Mouse (Mus musculus) embryonic facial prominence, embryonic 13.5 days (tissue): ENCODE results near the gene Ampd3. TPM values are rescaled to one million over a fixed set of nuclear protein-coding genes. Genes with fewer than 3 reads are reported as not detected.

Experiments used
- ATAC-seq: fragments of 200-750 bp; cut with Nextera tagmentation; 2 replicates; pipeline ENCODE4 v1.8.0; 2017; ENCODE audit warnings: low read depth; ENCODE audit not compliant: insufficient number of reproducible peaks, insufficient read depth, low FRiP score, low TSS enrichment
- H3K27ac ChIP-seq: fragments of 300-500 bp; sonication (generic); 2 replicates; pipeline ENCODE4 v1.5.1; 2015; ENCODE audit warnings: moderate library complexity, mild to moderate bottlenecking, inconsistent platforms
- H3K27me3 ChIP-seq: fragments of 300-500 bp; sonication (generic); 2 replicates; pipeline ENCODE4 v1.6.1; 2015; ENCODE audit warnings: mild to moderate bottlenecking, inconsistent platforms
- H3K36me3 ChIP-seq: fragments of 300-500 bp; sonication (generic); 2 replicates; pipeline ENCODE4 v1.6.1; 2015; ENCODE audit warnings: mild to moderate bottlenecking, inconsistent platforms
- H3K4me1 ChIP-seq: fragments of 300-500 bp; sonication (generic); 2 replicates; pipeline ENCODE4 v1.6.1; 2015; ENCODE audit warnings: inconsistent platforms
- H3K4me2 ChIP-seq: fragments of 300-500 bp; sonication (generic); 2 replicates; pipeline ENCODE4 v1.6.1; 2015; ENCODE audit warnings: moderate library complexity, mild to moderate bottlenecking, inconsistent platforms
- H3K4me3 ChIP-seq: fragments of 300-500 bp; sonication (generic); 2 replicates; pipeline ENCODE4 v1.5.1; 2015; ENCODE audit warnings: mild to moderate bottlenecking, inconsistent platforms
- H3K9ac ChIP-seq: fragments of 300-500 bp; sonication (generic); 2 replicates; pipeline ENCODE4 v1.6.1; 2015; ENCODE audit warnings: mild to moderate bottlenecking, inconsistent platforms
- H3K9me3 ChIP-seq: fragments of 300-500 bp; sonication (generic); 2 replicates; pipeline ENCODE4 v1.6.1; 2016; ENCODE audit warnings: inconsistent platforms
- WGBS: fragments of 180-500 bp; shearing (Covaris S2); methylation state at CpG from one replicate; pipeline ENCODE4 v1.1.7; 2015; ENCODE audit warnings: mixed read lengths; 5-methylcytosine and 5-hydroxymethylcytosine counted together
- polyA plus RNA-seq: library from polyadenylated mRNA; unstranded; fragments of >200 nt; fragmentation: Nextera tagmentation; extraction: Ambion mirVana; gene quantifications from 2 replicates; pipeline ENCODE4 v1.2.1, GENCODE M21; 2015

The Ampd3 gene
- polyA plus RNA-seq, 1 experiment from 2014 or later, result 3.5 TPM

GRCm38 (mm10) chr7:110821653-110822052 is 53.6 kb downstream of the Ampd3 start:
- Histone ChIP-seq H3K4me1 (peaks cover 28% of the 10 kb centered on the region), H3K4me3 (no peak overlapping the region), H3K36me3 (peaks cover 19% of the 10 kb centered on the region; the same call in 1 of the 2 replicates), H3K4me2 (no peak overlapping the region), H3K9me3 (no peaks in the 10 kb centered on the region), H3K9ac (no peak overlapping the region), H3K27me3 (no peaks in the 10 kb centered on the region), H3K27ac (0 out of 2 replicates have a peak overlapping the region, but pooled peaks have one; percentile 9)
- WGBS, result 37% methylated on average over 3 of the region's 3 CpGs
- no peak for ATAC-seq

GRCm38 (mm10) chr7:110822055-110822454 is 54.0 kb downstream of the Ampd3 start:
- Histone ChIP-seq H3K9me3 (no peaks in the 10 kb centered on the region), H3K4me1 (peaks cover 28% of the 10 kb centered on the region), H3K36me3 (peaks cover 19% of the 10 kb centered on the region; the same call in 1 of the 2 replicates), H3K4me2 (no peak overlapping the region), H3K9ac (no peak overlapping the region), H3K4me3 (no peak overlapping the region), H3K27ac (peak overlapping the region; percentile 9; the same call in 1 of the 2 replicates), H3K27me3 (no peaks in the 10 kb centered on the region)
- ATAC-seq, result no peak
- WGBS, result 41% methylated on average over 4 of the region's 4 CpGs

GRCm38 (mm10) chr7:110823076-110823475 is 55.1 kb downstream of the Ampd3 start:
- WGBS, result 79% methylated on average over 8 of the region's 8 CpGs

DNA sequence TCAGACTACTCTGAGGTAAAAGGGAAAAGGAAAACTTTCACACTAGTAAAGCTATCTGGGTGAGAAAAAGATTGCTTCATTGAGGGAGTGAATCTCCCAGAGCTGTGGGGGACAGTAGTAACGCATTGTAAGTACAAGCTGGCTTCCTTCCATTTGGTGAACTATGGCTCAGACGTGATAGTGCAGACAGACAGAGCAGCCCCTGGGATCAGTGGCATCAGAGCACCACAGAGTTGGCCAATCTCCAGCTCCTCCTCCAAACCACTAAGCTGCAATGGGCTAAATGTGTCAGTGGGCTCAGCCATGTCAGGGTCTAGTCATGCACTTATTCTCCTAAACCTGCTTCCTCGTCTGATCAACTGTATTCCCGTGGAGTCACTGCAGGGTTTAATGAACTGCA is 55.6 kb downstream of the Ampd3 start:
- no peak overlapping the region for H3K27ac ChIP-seq
- no peak overlapping the region for H3K4me3 ChIP-seq
- no peak overlapping the region for H3K9ac ChIP-seq
- no peak overlapping the region for H3K4me2 ChIP-seq
- H3K9me3 ChIP-seq, result no peaks in the 10 kb centered on the region
- peaks cover 28% of the 10 kb centered on the region for H3K4me1 ChIP-seq
- H3K27me3 ChIP-seq, result no peaks in the 10 kb centered on the region
- ATAC-seq, result no peak
- 73% methylated on average over 4 of the region's 4 CpGs for WGBS
- peaks cover 27% of the 10 kb centered on the region; the same call in 1 of the 2 replicates for H3K36me3 ChIP-seq

More at GRCm38 (mm10) chr7:110823076-110823475, 55.1 kb downstream of the Ampd3 start:
- H3K27ac ChIP-seq, result no peak overlapping the region
- H3K4me2 ChIP-seq, result no peak overlapping the region
- H3K4me1 ChIP-seq, result peaks cover 28% of the 10 kb centered on the region
- no peak for ATAC-seq
- H3K9ac ChIP-seq, result no peak overlapping the region
- H3K4me3 ChIP-seq, result no peak overlapping the region
- no peaks in the 10 kb centered on the region for H3K27me3 ChIP-seq
- H3K9me3 ChIP-seq, result no peaks in the 10 kb centered on the region
- H3K36me3 ChIP-seq, result peaks cover 23% of the 10 kb centered on the region; the same call in 1 of the 2 replicates

DNA sequence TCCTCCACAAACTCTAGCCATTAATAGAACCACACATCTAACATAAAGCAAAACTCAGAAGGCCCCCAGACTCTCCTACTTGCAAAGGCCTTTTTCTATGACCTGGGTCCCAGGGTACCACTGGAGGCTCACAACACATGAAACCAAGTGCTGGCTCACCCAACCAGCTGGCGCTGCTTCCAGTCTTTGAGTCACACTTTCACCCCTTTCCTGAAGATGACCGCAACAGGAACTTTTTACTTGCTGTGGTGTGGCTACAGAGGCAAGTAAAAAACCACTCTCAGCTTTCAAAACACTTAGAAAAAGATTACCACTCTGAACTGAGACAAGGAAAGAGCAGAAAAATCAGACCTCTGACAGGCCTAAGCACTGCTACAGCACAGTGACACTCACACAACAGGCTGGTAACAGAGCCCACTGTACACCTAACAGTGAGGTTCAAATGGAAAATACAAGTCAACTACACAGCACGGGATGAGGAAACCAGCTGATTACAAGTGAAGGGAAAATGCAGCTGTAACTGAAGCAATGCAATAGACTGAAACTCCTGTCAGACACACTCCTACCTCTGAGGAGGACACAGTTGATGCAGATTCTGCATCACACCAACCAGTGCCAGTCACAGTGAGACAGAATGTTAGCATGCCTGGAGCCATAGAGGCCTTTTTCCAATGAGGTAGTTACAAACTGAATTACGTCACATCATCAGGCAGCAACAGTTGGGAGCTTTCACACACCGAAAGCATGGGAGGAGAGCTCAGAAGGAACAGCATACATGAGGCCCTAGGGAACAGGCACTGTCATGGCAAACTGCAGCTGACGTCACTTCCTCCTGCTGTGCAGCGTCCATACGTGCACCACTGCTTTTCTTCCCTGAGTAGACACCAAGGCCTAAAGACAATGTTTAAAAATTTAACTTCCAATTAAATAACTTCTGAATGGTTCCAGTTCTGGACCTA is 56.3 kb downstream of the Ampd3 start:
- Histone ChIP-seq H3K4me1 (peaks cover 28% of the 10 kb centered on the region), H3K27ac (no peak overlapping the region), H3K27me3 (no peaks in the 10 kb centered on the region), H3K4me2 (no peak overlapping the region), H3K4me3 (no peak overlapping the region), H3K9me3 (no peaks in the 10 kb centered on the region), H3K9ac (no peak overlapping the region), H3K36me3 (peaks cover 27% of the 10 kb centered on the region; the same call in 1 of the 2 replicates)
- 85% methylated on average over 8 of the region's 8 CpGs for WGBS
- ATAC-seq, result no peak

DNA sequence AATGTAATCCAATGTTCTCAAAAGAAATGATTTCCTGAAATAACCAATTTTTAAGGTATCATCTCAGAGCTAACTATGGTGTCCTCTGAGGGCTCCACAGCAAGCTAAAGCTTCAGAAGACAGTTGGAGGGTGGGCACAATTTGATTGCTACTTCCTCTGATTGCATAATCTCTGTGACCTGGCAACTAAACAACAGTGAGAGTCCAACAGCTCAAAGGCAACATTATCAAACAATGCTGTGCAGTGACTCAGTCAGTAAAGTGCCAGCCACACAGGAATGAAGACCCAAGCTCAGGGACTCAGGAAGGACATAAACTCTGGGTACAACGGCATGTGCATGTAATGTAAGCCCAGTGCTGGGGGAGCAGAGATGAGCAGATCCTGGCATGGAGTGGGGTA is 65.0 kb downstream of the Ampd3 start:
- no peak overlapping the region for H3K4me2 ChIP-seq
- no peak overlapping the region for H3K9ac ChIP-seq
- WGBS, result 90% methylated on average over 1 of the region's 1 CpGs
- H3K27me3 ChIP-seq, result no peaks in the 10 kb centered on the region
- no peak for ATAC-seq
- H3K27ac ChIP-seq, result no peak overlapping the region
- H3K4me3 ChIP-seq, result no peak overlapping the region
- no peaks in the 10 kb centered on the region for H3K4me1 ChIP-seq
- H3K9me3 ChIP-seq, result no peaks in the 10 kb centered on the region
- peaks cover 15% of the 10 kb centered on the region for H3K36me3 ChIP-seq

GRCm38 (mm10) chr7:110834018-110834417 is 66.0 kb downstream of the Ampd3 start:
- H3K36me3 ChIP-seq, result peaks cover 11% of the 10 kb centered on the region
- H3K27ac ChIP-seq, result no peak overlapping the region
- no peak for ATAC-seq
- no peak overlapping the region for H3K4me3 ChIP-seq
- 96% methylated on average over 1 of the region's 1 CpGs for WGBS
- H3K9ac ChIP-seq, result no peak overlapping the region
- no peak overlapping the region for H3K4me2 ChIP-seq
- no peaks in the 10 kb centered on the region for H3K9me3 ChIP-seq
- no peaks in the 10 kb centered on the region for H3K27me3 ChIP-seq
- no peaks in the 10 kb centered on the region for H3K4me1 ChIP-seq

DNA sequence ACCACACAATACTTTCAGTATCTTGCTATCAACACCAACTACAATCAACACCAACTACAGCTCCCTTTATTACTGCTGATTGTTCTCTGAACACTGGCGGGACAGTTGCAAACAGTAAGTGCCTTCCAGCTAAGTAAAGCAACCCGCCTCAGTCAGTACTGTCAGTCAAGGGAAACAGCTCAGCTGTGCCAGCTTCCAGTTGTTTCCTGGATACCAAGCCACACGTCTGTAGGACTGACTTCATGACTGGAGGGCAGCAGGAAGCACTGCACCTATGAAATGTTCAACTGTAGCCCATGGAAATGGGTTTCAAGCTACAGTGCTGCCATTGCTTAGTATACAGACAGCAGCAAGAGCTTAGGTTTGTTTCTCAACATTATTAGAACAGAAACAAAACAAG is 66.5 kb downstream of the Ampd3 start:
- no peak overlapping the region for H3K4me3 ChIP-seq

GRCm38 (mm10) chr7:110840332-110840731 is 72.3 kb downstream of the Ampd3 start:
- H3K27me3 ChIP-seq, result no peaks in the 10 kb centered on the region

More for the DNA sequence above, 66.5 kb downstream of the Ampd3 start:
- no peaks in the 10 kb centered on the region for H3K9me3 ChIP-seq
- H3K36me3 ChIP-seq, result peaks cover 11% of the 10 kb centered on the region
- H3K27ac ChIP-seq, result no peak overlapping the region
- no peaks in the 10 kb centered on the region for H3K4me1 ChIP-seq
- WGBS, result 44% methylated on average over 3 of the region's 3 CpGs
- H3K27me3 ChIP-seq, result no peaks in the 10 kb centered on the region
- no peak overlapping the region for H3K9ac ChIP-seq
- no peak for ATAC-seq
- H3K4me2 ChIP-seq, result no peak overlapping the region

DNA sequence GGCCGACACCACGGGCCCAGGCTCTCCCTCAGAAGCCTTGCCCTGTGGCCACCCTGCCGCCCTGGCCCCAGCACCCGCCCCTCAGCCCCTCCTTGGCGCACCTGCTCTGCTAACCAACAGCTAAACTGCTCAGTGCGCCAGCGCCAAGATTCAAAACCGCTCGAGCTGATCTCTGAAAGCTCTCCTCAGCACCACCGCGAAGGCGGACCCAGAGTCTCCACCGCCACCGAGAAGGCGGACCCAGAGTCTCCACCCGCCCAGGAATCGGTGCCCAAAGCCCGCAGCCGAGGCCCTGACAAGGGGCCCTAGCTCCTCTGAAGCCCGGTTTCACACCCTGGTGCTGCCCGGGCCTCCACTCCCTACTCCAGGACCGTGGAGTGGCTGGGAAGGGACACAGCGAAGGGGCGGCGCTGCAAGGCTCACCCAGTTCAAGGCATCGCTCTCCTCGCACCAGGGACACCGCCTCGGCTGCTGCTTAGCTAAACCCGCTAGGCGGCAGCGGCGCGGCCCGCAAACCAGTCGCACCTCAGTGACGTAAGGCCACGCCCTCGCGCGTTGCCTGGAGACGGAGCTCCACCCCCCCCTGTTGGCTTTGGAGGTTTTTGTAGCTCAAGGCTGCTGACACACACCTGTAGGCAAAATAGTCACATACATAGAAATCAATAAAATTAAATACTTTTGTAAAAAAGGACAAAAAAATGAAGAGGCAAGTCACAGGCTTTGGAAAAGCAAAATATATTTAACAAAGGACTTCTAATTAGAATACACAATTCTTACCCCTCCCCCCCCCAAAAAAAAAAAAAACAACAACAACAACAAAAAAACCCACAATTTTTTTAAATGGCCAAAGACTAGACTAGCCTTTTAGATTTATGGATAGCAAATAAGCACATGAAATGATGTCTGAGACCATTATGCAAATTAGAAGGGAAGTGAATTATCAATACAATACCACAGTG is 76.2 kb downstream of the Ampd3 start, which contains the start of gene Rnf141:
TSS of gene Rnf141 (minus strand) at position 542 of the 959 bp plus-strand sequence.
- H3K27me3 ChIP-seq, result no peaks in the 10 kb centered on the region
- H3K9me3 ChIP-seq, result no peaks in the 10 kb centered on the region
- H3K4me1 ChIP-seq, result peaks cover 6% of the 10 kb centered on the region
- under 1% methylated on average over 42 of the region's 42 CpGs for WGBS
- H3K36me3 ChIP-seq, result no peaks in the 10 kb centered on the region
- ATAC-seq, result peak; percentile 85
- peak within 1 kb of the TSS; percentile 92 for H3K4me2 ChIP-seq
- H3K27ac ChIP-seq, result peak within 1 kb of the TSS; percentile 90
- H3K9ac ChIP-seq, result peak within 1 kb of the TSS; percentile 81
- H3K4me3 ChIP-seq, result peak within 1 kb of the TSS; percentile 78

More at GRCm38 (mm10) chr7:110840332-110840731, 72.3 kb downstream of the Ampd3 start:
- H3K9ac ChIP-seq, result no peak overlapping the region
- H3K36me3 ChIP-seq, result no peaks in the 10 kb centered on the region
- no peak for ATAC-seq
- H3K4me1 ChIP-seq, result peaks cover 6% of the 10 kb centered on the region
- no peak overlapping the region for H3K27ac ChIP-seq
- WGBS, result 85% methylated on average over 4 of the region's 4 CpGs
- no peak overlapping the region for H3K4me3 ChIP-seq
- no peaks in the 10 kb centered on the region for H3K9me3 ChIP-seq
- no peak overlapping the region for H3K4me2 ChIP-seq

DNA sequence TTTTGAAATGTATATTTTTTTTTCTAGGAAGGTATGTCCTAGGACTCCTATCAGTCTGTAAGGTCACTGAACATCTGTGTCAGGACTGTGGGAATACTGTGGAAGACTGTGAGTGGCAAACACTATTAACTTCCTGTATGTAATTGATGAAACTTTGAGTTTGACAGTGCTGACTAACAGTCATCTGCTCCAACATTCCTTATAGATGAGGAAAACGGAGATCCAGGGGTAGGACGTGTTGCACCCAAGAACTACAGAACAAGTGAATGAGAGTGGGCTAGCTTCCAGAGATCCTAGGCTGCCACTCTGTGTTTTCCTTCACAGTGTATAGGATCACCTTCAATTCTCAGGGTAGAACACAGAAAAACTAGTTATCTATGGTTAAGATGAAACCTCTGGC is 79.3 kb downstream of the Ampd3 start:
- Histone ChIP-seq H3K4me1 (peaks cover 6% of the 10 kb centered on the region), H3K4me2 (no peak overlapping the region), H3K27ac (no peak overlapping the region), H3K27me3 (no peaks in the 10 kb centered on the region), H3K4me3 (no peak overlapping the region), H3K9ac (no peak overlapping the region), H3K9me3 (no peaks in the 10 kb centered on the region), H3K36me3 (no peaks in the 10 kb centered on the region)
- no peak for ATAC-seq
- WGBS, result 81% methylated on average over 2 of the region's 2 CpGs
